Mouse (Mus musculus): ENCODE measurements around the gene Sec11a. TPM values are rescaled to one million over a fixed set of nuclear protein-coding genes. Genes with fewer than 3 reads are reported as not detected.

The Sec11a gene
- polyA plus RNA-seq, 1 experiment from 2014 or later, result 164 TPM

GRCm38 (mm10) chr7:80893086-80893752 is 54.4 kb downstream of the Sec11a start:
- H3K4me3 ChIP-seq, result no peak overlapping the region
- no peak overlapping the region for H3K27ac ChIP-seq (replicated peaks)
- H3K36me3 ChIP-seq, result peaks cover 74% of the 10 kb centered on the region
- ATAC-seq (ENCODE audit: low FRiP score, low read depth), result no peak
- H3K9me3 ChIP-seq, result no peaks in the 10 kb centered on the region
- H3K9ac ChIP-seq (replicated peaks), result no peak overlapping the region
- 91% methylated on average over 15 of the region's 15 CpGs for WGBS
- peaks cover 12% of the 10 kb centered on the region for H3K4me1 ChIP-seq
- H3K27me3 ChIP-seq, result no peaks in the 10 kb centered on the region
- no peak overlapping the region for H3K4me2 ChIP-seq (replicated peaks)

- Histone ChIP-seq H3K36me3 (peaks cover 48% of the 10 kb centered on the region), H3K9ac (replicated peaks) (no peak overlapping the region), H3K4me3 (no peak overlapping the region), H3K9me3 (no peaks in the 10 kb centered on the region), H3K27ac (replicated peaks) (peak overlapping the region; percentile 63), H3K4me1 (peaks cover 12% of the 10 kb centered on the region), H3K27me3 (no peaks in the 10 kb centered on the region), H3K4me2 (replicated peaks) (no peak overlapping the region)
- ATAC-seq (ENCODE audit: low FRiP score, low read depth), result no peak
- 86% methylated on average over 13 of the region's 13 CpGs for WGBS
These were observed 57.7 kb downstream of the Sec11a start for GRCm38 (mm10) chr7:80889841-80890241.

GRCm38 (mm10) chr7:80889021-80889511 is 58.5 kb downstream of the Sec11a start:
- H3K27me3 ChIP-seq, result no peaks in the 10 kb centered on the region
- peak overlapping the region; percentile 63 for H3K27ac ChIP-seq (replicated peaks)
- no peak overlapping the region; the same call in 1 of the 2 replicates for H3K9ac ChIP-seq (replicated peaks)
- ATAC-seq (ENCODE audit: low FRiP score, low read depth), result peak; percentile 87
- no peaks in the 10 kb centered on the region for H3K9me3 ChIP-seq
- peaks cover 12% of the 10 kb centered on the region for H3K4me1 ChIP-seq
- no peak overlapping the region for H3K4me3 ChIP-seq
- peaks cover 42% of the 10 kb centered on the region for H3K36me3 ChIP-seq
- 51% methylated on average over 9 of the region's 9 CpGs for WGBS
- H3K4me2 ChIP-seq (replicated peaks), result no peak overlapping the region

- no peak; the same call in 1 of the 2 replicates for ATAC-seq (ENCODE audit: low FRiP score, low read depth)
- Histone ChIP-seq H3K36me3 (peaks cover 38% of the 10 kb centered on the region), H3K9ac (replicated peaks) (no peak overlapping the region; the same call in 1 of the 2 replicates), H3K27me3 (no peaks in the 10 kb centered on the region), H3K9me3 (no peaks in the 10 kb centered on the region), H3K4me1 (peaks cover 12% of the 10 kb centered on the region), H3K4me2 (replicated peaks) (no peak overlapping the region), H3K27ac (replicated peaks) (peak overlapping the region; percentile 63), H3K4me3 (no peak overlapping the region)
- 79% methylated on average over 7 of the region's 7 CpGs for WGBS
These were observed 59.0 kb downstream of the Sec11a start for GRCm38 (mm10) chr7:80888595-80888994.

- Histone ChIP-seq H3K36me3 (peaks cover 8% of the 10 kb centered on the region), H3K9ac (replicated peaks) (no peak overlapping the region), H3K4me2 (replicated peaks) (no peak overlapping the region), H3K4me3 (no peak overlapping the region), H3K9me3 (no peaks in the 10 kb centered on the region), H3K27ac (replicated peaks) (no peak overlapping the region), H3K27me3 (no peaks in the 10 kb centered on the region), H3K4me1 (peaks cover 12% of the 10 kb centered on the region)
- ATAC-seq (ENCODE audit: low FRiP score, low read depth), result no peak
- 40% methylated on average over 1 of the region's 1 CpGs for WGBS
These were observed 61.9 kb downstream of the Sec11a start for GRCm38 (mm10) chr7:80885666-80886065.

GRCm38 (mm10) chr7:80882830-80883505 is 64.6 kb downstream of the Sec11a start:
- Histone ChIP-seq H3K9ac (replicated peaks) (no peak overlapping the region), H3K27ac (replicated peaks) (no peak overlapping the region), H3K4me3 (no peak overlapping the region), H3K4me2 (replicated peaks) (peak overlapping the region; percentile 24; the same call in 1 of the 2 replicates), H3K36me3 (0 out of 2 replicates have a peak, but pooled peaks cover 2% of the 10 kb centered on the region), H3K9me3 (no peaks in the 10 kb centered on the region), H3K27me3 (no peaks in the 10 kb centered on the region), H3K4me1 (no peaks in the 10 kb centered on the region)
- 26% methylated on average over 14 of the region's 14 CpGs for WGBS
- ATAC-seq (ENCODE audit: low FRiP score, low read depth), result peak; percentile 68

- Histone ChIP-seq H3K4me1 (no peaks in the 10 kb centered on the region), H3K9ac (replicated peaks) (no peak overlapping the region), H3K36me3 (peaks cover 65% of the 10 kb centered on the region), H3K9me3 (no peaks in the 10 kb centered on the region), H3K4me3 (no peak overlapping the region), H3K27me3 (peaks cover 32% of the 10 kb centered on the region), H3K27ac (replicated peaks) (no peak overlapping the region), H3K4me2 (replicated peaks) (no peak overlapping the region)
- 28% methylated on average over 37 of the region's 37 CpGs for WGBS
- no peak for ATAC-seq (ENCODE audit: low FRiP score, low read depth)
These were observed 71.9 kb downstream of the Sec11a start for GRCm38 (mm10) chr7:80875727-80876126.

- WGBS, result 87% methylated on average over 2 of the region's 2 CpGs
- H3K36me3 ChIP-seq, result peaks cover 86% of the 10 kb centered on the region
- H3K27me3 ChIP-seq, result peaks cover 32% of the 10 kb centered on the region
- H3K4me1 ChIP-seq, result no peaks in the 10 kb centered on the region
- no peak for ATAC-seq (ENCODE audit: low FRiP score, low read depth)
- no peak overlapping the region for H3K4me3 ChIP-seq
- H3K4me2 ChIP-seq (replicated peaks), result no peak overlapping the region
- H3K27ac ChIP-seq (replicated peaks), result no peak overlapping the region
- no peak overlapping the region for H3K9ac ChIP-seq (replicated peaks)
- H3K9me3 ChIP-seq, result no peaks in the 10 kb centered on the region
These were observed 73.9 kb downstream of the Sec11a start for GRCm38 (mm10) chr7:80873631-80874030.

- Histone ChIP-seq H3K4me2 (replicated peaks) (no peak overlapping the region), H3K4me3 (no peak overlapping the region), H3K27me3 (peaks cover 32% of the 10 kb centered on the region), H3K9ac (replicated peaks) (no peak overlapping the region), H3K36me3 (peaks cover 90% of the 10 kb centered on the region), H3K4me1 (no peaks in the 10 kb centered on the region), H3K9me3 (no peaks in the 10 kb centered on the region), H3K27ac (replicated peaks) (no peak overlapping the region)
- 89% methylated on average over 5 of the region's 5 CpGs for WGBS
- ATAC-seq (ENCODE audit: low FRiP score, low read depth), result no peak
These were observed 74.5 kb downstream of the Sec11a start for GRCm38 (mm10) chr7:80873038-80873437.

- H3K4me1 ChIP-seq, result peaks cover 8% of the 10 kb centered on the region
- H3K4me2 ChIP-seq (replicated peaks), result no peak overlapping the region
- H3K9ac ChIP-seq (replicated peaks), result no peak overlapping the region
- no peaks in the 10 kb centered on the region for H3K9me3 ChIP-seq
- ATAC-seq (ENCODE audit: low FRiP score, low read depth), result no peak
- H3K27ac ChIP-seq (replicated peaks), result no peak overlapping the region
- WGBS, result 90% methylated on average over 2 of the region's 2 CpGs
- peaks cover 6% of the 10 kb centered on the region for H3K27me3 ChIP-seq
- peaks cover 78% of the 10 kb centered on the region for H3K36me3 ChIP-seq
- H3K4me3 ChIP-seq, result no peak overlapping the region
These were observed 78.9 kb downstream of the Sec11a start for GRCm38 (mm10) chr7:80868686-80869085.

- Histone ChIP-seq H3K4me2 (replicated peaks) (no peak overlapping the region), H3K4me3 (no peak overlapping the region), H3K9ac (replicated peaks) (0 out of 2 replicates have a peak overlapping the region, but pooled peaks have one; percentile 11), H3K4me1 (peaks cover 26% of the 10 kb centered on the region), H3K27me3 (no peaks in the 10 kb centered on the region), H3K9me3 (no peaks in the 10 kb centered on the region), H3K36me3 (peaks cover 71% of the 10 kb centered on the region), H3K27ac (replicated peaks) (no peak overlapping the region)
- 83% methylated on average over 7 of the region's 7 CpGs for WGBS
- ATAC-seq (ENCODE audit: low FRiP score, low read depth), result no peak
These were observed 80.9 kb downstream of the Sec11a start for GRCm38 (mm10) chr7:80866514-80867147.

GRCm38 (mm10) chr7:80865521-80865920 is 82.1 kb downstream of the Sec11a start:
- H3K36me3 ChIP-seq, result peaks cover 61% of the 10 kb centered on the region
- WGBS, result 94% methylated on average over 7 of the region's 7 CpGs
- no peaks in the 10 kb centered on the region for H3K9me3 ChIP-seq
- no peak overlapping the region for H3K9ac ChIP-seq (replicated peaks)
- no peaks in the 10 kb centered on the region for H3K27me3 ChIP-seq
- H3K27ac ChIP-seq (replicated peaks), result no peak overlapping the region
- no peak overlapping the region for H3K4me2 ChIP-seq (replicated peaks)
- ATAC-seq (ENCODE audit: low FRiP score, low read depth), result no peak
- peaks cover 28% of the 10 kb centered on the region for H3K4me1 ChIP-seq
- H3K4me3 ChIP-seq, result no peak overlapping the region
